Mouse (Mus musculus) B cell, adult 2 months (primary cell): Measurements from ENCODE around the gene Tbrg4.
A peak's percentile ranks its signal among the peaks of the same experiment; 100 is the strongest.

Experiments
- DNase-seq, 2 experiments: peaks; one replicate each; pipeline ENCODE4 v3.0.0; 2022

Gene Tbrg4

DNA sequence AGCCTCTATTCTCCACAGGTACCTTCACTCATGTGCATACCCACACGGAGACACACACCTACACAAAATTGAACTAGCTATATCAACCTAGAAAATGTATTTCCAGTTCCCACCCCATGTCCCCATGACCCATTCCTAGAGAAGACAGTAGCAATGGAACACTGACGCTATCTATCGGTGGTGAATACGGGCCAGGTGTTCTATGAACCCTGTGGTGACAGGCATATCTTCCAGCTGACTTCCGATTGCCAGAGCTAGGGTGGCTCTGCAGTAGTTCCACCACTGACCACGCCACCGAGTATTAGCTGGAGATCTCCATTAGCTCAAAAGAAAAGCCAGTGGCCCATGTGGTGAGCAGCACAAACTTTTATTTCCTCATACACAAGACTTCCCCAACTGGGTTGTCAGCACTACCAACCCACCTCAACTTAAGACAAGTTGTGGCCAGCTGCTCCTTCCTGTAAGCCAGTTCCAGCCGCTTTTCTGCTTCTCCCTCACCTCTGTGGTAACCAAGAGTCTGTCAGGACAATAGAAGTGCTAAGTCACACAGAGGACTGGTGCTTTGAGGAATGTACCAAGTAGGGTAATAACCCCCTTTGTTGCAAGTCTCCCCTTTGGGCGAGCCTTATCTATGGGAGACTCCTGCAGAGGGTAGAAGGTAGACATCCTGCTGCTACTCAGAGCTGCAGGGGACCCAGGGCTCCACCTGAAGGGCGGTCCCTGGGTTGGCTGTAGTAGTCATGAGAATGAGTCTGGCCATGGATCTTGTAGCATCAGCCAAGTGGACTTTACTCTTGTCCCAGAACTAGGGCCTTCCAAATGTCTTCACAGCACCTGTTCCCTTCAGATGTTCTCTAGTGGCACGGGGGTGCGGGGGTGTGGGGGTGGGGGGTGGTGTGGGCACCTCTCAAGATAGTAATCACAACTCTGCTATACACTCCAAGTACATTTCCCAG lies 10.3 kb downstream of the Tbrg4 start:
- no peak for DNase-seq

DNA sequence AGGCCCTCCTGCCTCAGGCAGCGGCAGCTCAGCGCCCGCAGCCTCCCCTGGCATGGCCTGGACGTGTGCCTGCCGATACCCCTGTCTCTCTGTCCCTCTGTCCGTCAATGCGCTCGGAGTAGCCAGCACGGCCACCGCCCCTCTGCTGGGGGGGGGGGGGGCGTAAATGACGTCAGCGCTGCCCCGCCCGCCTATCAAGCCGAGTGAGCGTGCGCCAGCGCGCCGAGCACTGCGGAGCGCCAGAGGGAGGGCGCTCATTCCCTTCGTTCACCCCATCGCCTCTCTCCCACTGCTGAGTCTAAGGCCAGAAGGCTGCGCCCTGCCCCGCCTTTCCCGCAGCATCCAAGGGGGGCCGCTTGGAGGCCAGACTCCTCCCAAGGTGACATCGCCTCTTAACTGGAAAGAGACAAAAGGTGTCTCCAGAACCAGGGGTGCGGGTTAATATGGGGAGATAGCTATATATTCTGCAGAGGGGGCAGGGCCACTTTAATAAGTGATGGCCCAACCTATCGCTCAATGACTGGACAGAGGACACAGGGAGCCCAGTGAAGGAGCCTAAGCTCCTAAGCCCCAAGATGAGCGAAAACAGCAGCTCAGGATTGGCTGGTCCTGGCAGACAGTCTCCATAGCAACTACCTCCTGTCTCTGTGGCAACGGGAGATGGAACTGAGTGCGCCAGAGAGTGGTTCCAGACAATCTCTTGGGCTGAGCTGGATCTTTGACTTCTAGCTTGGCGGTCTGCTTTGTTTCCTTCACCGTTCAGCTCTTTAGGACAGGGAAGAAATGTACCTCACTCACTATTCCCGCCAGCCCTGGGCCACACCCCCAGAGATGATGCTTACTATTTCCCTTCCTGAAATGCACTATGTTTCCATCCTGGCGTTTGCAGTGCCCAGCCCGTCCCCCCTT lies 20.1 kb downstream of the Tbrg4 start, which contains the start of gene Nacad:
Nacad (minus strand) TSS at position 563 of the 909 bp plus-strand sequence.
- peak; percentile 33 to 36 for DNase-seq

DNA sequence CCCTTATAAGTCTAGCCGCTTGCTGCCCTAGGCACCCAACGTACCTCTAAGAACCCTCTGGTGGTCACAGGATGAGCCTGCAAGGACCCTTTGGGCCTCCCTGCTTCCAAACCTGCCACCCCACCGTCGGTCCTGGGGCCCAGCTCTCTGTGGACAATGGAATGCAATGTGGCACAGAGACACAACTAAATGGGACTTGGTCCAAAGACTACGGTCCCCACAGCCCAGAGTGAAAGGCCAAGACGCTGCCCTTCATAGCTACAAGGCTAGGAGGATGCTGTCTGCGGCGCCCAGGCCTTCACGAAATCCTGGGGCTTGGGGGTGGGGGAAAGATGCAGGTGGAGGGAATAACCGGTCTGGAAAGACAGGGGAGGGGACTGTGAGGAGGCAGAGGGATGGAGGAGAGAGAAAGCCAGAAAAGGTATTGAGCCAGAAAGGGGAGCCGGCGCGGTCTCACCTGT lies 20.8 kb downstream of the Tbrg4 start:
- DNase-seq, result peak; percentile 46 to 51

DNA sequence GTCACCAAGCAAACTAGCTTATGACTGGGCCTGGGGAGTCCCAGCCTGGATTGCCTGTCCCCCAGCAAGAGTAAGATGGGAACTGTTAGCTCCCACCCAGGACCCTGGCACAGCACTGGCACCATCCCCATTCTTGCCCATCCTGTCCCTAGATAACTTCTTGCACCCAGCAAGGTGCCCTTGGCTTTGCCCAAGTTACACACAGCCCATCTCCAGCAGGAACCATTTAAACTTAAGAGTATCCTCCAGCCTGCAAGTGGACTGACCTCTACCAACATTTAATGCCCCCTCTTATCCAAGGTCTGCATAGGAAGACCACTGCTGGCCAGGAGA lies 21.3 kb downstream of the Tbrg4 start:
- no peak for DNase-seq

DNA sequence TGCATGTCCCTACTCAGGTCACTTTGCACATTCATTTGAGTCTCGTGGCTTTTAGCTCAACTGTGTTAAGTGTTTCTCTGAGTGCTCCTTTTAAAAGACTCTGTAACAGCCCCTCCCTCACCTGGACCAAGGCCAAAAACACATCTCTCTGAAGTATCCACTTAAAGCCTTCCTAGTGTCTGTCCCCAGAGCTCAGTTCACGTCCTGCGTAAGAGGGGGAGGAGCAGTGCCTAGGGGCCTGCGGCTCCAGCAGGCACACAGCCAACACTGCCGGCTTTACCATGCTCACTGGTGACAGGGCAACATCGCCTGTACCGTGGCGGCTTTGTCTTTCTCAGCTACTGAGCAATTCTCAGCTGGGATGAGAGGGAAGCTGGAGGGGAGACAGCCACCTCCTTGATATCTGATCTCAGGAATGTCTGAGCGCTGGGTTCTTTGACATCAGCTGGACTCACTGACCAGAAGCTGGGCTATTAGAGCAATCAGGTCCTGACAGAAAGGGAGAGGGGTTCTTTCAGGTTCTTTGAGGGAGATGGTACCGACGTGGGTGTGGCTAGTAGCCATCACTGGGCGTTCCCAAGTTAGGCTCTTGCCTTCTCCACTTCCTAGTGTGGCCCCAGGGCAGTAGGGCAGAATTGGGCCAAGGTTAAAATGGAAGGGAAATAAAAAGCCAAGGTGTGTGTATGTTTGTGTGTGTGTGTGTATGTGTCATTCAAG lies 21.8 kb downstream of the Tbrg4 start:
- peak; percentile 36 for DNase-seq

DNA sequence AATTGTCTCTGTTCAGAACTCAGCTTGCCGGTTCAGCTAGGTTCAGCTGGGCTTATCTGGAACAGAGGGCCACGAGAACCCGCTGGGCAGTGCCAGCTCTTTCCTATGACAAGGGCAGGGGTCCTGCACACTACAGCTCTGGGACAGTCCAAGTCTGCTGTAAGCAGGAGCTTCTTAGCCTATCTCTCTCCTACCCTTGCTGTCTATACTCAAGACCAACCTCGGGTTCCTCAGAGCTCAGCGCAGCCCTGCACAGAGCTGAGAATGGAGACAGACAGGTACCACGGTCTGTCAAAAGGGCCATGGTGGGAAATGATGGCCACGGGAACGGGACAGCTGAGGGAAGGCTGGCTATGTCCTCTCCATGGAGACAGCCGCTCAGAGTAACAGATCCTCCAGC lies 22.6 kb downstream of the Tbrg4 start:
- no peak for DNase-seq

DNA sequence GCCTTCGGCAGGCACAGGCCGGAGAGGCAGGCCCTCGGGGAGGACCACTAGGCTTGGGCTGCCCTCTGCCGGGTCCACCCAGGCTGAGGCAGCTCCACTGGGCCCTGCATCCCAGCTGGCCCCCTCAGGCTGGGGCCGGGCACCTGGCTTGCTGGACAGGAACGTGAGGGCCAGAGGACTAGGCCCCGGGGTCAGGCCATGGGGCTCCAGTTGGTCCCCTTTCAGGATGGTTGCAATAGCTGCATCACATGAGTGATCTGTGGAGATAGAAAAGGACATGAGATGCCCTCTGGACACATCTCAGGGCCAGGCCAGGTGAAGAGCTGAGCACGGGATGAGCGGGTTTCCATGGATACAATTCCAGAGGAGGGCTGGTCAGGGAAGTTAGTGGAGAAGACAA lies 23.2 kb downstream of the Tbrg4 start:
- no peak for DNase-seq

DNA sequence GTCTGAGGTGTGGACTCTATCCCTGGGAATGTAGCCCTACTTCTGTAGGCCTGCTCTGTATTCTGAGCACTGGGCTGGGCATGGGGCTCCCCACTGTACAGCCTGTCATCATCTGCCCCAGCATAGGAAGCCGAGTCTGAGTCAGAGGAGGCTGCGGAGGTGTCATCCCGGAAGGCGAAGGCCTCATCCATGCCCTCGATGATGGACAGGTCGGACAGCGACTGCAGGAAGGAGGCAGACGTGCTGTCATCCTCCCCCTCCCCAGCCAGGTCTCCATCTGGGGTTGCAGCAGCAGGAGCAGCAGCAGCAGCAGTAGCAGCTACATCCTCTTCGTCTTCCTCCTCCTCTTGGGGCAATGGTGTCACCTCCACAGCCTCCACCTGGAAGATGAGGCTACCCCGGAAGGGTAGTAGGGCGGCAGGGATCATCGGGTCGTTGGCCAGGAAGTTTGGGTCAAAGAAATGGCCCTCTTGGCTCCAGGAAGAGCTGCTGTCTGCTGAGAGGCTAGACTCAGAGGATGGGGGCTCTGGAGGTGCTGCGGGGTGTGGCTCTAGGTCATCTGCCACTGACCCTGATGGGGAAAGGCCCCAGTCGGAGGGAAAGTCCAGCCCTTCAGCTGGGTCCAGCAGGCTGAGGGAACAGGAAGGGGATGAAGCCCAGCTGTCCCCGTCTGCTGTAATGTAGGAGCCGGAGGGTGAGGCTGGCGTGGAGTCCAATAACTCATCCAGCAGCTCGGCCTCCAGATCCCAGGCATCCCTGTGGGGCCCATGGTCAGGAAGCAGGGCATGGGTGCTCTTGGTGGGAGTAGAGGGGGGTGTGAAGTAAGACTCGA lies 24.0 kb downstream of the Tbrg4 start:
- no peak for DNase-seq

DNA sequence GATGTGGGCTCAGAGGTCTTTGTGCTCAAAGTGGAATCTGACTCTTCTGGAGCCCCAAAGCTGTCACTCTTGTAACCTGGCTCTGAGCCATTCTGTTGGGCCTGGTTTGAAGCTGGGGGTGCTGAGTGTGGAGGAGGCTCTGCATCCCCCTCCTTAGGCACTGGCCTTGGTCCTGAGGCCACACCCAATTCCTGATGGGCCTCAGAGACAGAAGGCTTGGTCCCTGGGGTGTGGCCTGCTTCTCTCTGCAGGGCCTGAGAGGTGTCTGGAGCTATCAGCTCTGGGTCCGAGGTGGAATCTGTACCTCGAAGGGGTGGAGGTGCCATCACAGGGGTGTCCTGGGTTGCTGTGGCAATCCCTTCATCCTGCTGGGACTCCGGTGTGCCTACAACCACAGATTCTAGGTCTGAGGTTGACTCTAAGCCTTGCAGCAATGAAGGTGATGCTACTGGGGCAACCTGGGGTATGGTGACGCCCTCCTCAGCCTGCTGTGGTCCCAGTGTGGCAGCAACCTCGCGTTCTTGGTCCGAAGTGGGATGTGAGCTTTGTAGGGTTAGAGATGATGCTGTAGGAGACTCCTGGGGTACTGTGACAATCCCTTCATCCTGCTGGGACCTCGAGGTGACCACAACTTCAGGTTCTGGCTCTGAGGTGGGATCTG lies 25.5 kb downstream of the Tbrg4 start:
- DNase-seq, result no peak

DNA sequence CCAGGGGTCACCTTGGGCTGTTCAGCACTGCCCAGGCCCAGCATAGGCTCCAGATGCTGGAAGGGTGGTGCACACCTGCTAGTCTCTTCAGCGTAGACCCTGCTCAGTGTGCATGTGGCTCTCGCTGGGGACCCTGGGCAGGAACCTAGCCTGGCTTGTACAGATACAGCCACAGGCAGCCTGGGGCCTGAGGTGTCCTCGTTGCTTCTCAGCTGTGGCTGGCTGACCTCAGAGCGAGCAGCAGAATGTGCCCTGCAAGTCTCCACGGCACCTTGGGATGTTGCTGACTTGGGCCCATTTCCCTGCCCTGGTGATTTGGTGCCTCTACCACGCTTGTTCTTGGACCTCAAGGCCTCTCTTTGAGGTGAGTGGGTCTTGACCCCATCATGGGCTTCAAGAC lies 26.0 kb downstream of the Tbrg4 start:
- no peak for DNase-seq

DNA sequence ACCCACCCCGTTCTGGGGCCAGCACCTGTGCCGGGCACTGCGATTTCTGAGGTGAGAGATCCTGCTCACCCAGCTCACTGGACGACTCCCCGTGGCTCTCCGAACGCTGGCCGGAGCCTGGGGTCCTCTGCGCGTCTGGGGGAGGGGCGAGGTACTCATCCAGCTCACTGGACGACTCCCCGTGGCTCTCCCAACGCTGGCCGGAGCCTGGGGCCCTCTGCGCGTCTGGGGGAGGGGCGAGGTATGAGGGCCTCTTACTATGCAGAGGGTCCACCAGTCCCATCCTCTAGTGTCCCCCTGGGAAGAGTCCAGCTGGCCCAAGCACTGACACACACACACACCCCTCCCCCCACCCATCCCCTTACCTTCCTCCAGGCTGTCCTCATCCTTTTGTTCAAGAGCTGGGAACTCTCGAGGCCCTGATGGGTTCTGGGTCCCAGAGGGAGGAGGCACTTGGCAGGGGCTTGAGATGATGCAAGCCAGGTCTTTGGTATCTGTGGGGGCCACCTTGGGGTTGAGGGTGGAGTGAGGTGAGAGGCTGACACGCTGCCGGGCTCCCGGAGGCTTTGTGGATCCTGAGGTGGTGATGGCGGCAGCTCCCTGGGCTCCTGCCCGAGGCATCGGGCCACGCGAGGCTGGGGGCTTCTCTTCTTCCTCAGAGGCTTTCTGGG lies 26.7 kb downstream of the Tbrg4 start:
- DNase-seq, result no peak

DNA sequence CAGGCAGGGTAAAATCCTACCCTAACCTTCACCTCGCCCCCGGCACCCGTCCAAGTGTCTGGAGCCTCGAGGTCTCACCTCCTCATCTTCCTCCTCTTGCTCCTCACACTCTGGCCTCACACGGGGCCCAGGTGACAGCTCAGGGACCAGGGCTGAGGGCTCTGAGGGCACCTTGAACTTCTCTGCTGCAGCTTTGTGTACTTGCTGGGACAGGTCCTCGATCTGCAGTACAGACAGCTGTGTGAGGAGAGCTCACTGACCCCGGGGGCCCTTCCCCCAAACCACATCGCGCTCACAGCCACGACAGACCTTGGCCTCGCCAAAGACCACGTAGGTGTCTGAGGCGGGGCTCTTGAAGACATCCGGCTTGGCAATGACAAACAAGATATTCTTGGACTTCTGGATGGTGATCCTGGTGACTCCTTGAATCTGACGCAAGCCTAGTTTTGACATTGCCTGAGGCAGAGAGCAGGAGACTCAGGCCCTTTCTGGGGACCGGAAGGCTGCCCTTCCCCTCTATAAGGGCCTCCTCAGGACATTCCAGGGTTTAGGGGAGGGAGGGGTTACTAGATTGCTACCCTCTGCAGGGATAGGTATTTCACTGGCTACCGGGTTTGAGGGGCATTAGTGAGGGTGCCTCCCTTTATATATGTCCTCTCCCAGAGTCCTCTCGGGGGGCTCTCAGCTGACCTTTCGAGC lies 27.5 kb downstream of the Tbrg4 start:
- DNase-seq, result no peak

DNA sequence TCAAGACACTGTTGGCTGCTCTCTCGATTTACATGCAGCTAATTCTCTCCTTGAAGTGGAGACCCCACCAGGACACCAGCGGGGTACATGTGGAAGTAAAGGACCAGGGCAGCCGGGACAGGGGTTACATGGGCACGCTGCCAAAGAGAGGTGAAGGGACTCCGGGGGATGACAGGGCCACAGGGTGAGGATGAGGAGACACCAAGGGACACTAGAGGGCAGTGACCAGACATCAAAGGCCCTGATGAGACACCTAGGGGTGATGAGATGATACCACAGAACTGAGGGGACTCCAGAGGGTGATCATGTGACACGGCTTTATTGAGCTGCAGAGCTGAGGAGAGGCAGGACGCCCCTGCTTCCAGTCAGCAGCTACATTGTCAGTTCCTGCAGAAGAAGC lies 28.3 kb downstream of the Tbrg4 start:
- no peak for DNase-seq

DNA sequence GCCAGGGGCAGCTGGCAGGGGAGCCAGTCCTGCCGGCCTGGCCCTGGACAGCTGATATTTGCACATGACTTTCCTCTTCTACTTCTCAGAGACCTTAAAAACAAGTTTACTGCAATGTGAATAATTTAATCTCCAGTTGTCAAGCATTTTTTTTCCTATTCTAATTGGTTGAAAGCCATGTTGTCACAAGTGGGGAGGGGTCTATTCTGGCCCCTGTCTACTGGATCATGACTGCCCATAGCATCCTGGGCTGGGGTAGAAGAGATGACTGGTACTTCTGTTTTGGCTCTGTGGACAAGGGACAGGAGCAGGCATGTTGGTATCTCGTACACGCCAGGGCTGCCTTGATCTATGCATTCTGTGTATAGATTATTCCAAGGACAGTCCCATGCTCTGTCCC lies 29.3 kb downstream of the Tbrg4 start:
- no peak for DNase-seq

DNA sequence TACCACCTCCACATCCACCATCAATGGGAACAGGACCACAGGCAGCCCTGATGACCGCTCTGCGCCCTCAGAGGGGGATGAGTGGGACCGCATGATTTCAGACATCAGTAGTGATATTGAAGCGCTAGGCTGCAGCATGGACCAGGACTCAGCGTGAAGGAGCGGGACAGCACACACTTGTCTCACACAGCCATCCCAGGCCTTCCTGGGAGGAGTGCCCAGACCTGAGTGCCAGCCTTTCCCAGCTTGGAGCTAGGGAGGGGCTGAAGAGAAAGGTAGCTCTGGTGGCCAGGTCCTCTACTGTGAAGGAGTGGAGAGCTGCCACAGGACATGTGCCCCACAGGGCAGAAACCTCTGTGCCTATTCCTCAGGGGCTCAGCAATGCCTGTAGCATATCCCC lies 29.7 kb downstream of the Tbrg4 start:
- DNase-seq, result no peak

DNA sequence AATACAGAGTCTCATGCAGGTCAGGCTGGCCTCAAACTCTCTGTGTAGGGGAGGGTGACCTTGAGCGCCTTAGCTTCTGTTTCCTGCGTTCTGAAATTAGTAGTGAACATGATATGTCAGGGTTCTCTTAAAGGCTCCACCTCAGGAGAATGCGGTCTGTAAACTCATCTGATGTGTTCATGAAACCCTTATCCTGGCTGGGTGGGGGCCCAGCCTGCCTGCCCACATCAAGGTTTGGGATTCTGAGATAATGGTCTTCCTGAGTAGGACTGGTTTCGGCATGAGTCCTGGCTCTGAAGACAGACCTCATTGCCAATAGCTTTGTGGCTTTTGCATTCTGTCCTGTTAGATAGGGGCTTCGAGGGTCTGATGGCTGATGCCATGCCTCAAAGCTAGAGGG lies 30.5 kb downstream of the Tbrg4 start:
- DNase-seq, result no peak

DNA sequence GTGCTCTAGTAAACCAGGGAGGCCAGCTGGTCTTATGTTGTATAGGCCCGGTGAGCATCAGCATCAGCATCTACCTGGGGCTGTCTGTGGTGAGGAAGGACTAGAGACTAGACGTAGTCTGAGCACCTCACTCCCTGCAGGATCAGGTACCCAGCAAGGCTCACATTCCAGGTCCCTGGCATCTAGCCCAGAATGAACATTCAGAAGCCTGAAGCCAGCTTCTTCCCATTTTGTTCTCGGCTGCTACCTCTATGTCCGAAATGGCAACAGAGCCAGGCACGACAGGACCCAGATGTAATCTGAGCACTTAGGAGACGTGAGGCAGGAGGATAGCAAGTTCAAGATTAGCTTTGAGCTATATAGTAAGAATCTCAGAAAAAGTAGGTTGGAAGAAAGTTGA lies 31.0 kb downstream of the Tbrg4 start:
- no peak for DNase-seq

DNA sequence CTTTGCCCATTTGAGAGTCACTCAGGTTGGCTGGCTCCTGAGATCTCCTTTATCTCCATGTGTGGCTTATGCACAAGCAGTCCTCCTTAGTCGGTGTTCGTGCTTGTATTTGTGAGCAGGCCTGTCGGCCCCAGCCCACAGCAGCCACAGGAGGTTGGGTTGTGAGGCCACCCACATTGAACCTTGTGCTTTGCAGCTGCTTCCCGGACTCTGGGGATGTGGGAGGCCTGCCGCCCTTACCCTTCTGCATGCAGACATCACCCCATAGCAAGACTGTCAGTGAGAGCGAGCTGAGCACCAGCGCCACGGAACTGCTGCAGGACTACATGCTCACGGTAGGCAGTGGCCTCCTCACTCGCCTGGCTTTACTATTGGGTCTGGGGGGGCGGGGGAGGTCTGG lies 32.5 kb downstream of the Tbrg4 start:
- no peak for DNase-seq

DNA sequence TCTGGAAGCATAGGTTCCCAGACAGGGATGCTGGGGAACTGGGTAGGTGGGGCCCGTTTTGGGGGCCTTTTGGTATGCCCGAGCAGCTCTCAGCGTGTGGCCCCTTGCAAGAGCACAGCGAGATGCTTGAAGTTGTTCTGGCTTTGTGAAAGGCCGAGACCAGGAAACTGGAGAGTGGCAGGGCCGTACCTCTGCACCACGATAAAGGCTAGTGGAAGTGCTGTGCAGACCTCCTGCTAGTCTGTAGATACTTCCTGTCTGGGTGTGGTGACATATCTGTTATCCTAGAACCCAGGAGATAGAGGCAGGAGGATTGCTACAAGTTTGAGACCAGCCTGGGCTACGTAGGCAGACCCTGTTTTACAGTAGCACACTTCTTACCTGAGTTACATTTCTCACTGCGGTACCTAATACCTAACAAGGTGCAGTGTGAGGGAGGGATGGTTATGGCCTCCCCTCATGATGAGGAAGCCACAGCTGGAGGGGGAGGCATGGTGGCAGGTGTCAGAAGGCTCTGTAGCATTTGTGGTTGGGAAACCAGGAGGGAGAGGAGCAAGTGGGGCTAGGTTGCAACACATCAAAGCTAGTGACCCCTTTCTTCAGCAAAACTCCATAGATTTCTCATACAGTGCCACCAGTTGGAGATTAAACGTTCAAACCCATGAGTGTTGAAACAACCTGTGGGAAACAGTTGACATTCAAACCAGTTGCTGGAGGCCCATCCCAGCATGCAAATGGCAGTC lies 34.8 kb downstream of the Tbrg4 start:
- no peak for DNase-seq

DNA sequence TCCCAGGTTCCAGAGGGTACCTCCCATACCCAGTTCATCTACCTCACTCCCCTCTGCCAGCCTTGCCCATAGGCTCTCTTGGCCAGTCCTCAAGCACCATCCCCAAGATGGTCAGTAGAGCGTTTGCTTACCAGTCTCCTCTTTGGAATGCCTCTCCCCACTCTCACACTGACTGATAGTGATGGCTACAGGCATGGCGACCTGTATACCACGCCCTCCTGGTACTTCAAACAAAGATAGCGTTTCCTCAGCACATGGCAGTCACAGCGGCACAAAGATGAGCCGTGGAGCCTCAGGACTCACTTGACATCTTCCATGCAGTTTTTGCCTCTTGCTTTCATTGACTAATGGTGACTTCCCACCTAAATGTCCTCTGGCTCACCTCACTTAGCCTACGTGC lies 36.0 kb downstream of the Tbrg4 start:
- no peak for DNase-seq
